Mouse (Mus musculus): Measurements from ENCODE around the gene Ank.

DNA sequence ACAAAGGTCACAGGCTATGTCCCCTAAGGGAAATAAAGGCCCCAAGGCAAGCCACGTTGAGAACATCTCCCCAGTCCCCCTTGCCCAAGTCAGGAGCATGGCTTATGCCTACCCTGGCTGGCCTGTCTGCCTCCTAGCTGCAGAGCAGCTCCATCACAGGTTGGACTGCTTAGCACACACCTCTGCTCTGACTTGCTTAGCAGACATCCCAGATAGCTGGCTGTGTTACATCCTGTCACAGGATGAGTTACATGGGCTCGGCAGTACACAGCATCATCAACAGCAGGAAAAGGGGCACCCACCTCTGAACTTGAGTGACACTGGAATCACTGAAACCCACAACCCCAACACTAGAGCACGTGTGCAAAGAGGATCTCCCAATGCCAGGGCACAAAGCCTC is 138.8 kb downstream of the Ank start:
- TF ChIP-seq CTCF (IDR thresholded peaks at IDR 0.05; ENCODE audit: extremely low read depth, insufficient read depth, low read length) (no peak), POLR2A (IDR thresholded peaks at IDR 0.05; ENCODE audit: extremely low read depth, insufficient read depth, low read length) (no peak)

Measured in cortical plate, adult 2 months (tissue).